Mouse (Mus musculus) erythroblast, embryonic 14.5 days (primary cell): ENCODE results near the gene Ces2h.

Source experiments
- GATA1 ChIP-seq: IDR thresholded peaks from 2 replicates; pipeline ENCODE4 v1.6.1; 2012; ENCODE audit warnings: low read length, inconsistent platforms, mixed read lengths
- TAL1 ChIP-seq: IDR thresholded peaks from 3 replicates; pipeline ENCODE4 v1.6.1; 2012; ENCODE audit warnings: low read length, inconsistent platforms, mixed read lengths

DNA sequence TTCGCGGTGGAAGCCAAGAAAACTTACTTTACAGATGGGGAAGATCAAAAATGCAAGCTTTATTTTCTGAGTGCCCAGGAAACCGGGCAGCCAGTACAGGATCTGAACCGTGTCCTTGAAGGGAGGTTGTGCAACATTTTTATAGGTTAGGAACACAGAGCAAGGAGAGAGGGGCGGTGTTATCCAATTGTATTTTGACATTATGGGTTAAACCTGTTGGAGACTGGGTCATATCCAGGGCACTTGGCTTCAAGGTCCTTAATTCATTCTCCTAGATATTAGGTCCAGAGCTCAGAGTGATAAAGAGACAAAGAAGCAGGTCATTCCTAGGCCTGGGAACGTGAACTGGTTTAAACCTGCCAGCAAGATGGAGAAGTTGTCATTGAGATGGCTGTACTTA is 1.5 kb upstream of the Ces2h start:
- TF ChIP-seq GATA1 (no peak), TAL1 (no peak)
